Mouse (Mus musculus) megakaryocyte, embryonic 14.5 days (primary cell): ENCODE measurements around the gene Dusp7. TPM values are rescaled to one million over a fixed set of nuclear protein-coding genes. Genes with fewer than 3 reads are reported as not detected.
A peak's percentile ranks its signal among the peaks of the same experiment; 100 is the strongest.

Experiments
- H3K27me3 ChIP-seq: replicated peaks from 2 replicates; pipeline ENCODE3; 2012; ENCODE audit warnings: inconsistent platforms
- H3K36me3 ChIP-seq: replicated peaks from 2 replicates; pipeline ENCODE3; 2012; ENCODE audit warnings: low read length, inconsistent platforms, mixed read lengths
- H3K4me1 ChIP-seq: 2 replicates; pipeline ENCODE4 v1.6.1; 2012; ENCODE audit warnings: inconsistent platforms
- H3K4me3 ChIP-seq: replicated peaks from 2 replicates; pipeline ENCODE3; 2012; ENCODE audit warnings: moderate library complexity, mild to moderate bottlenecking, inconsistent platforms
- H3K9me3 ChIP-seq: 2 replicates; pipeline ENCODE4 v1.6.1; 2012; ENCODE audit warnings: inconsistent platforms
- FLI1 ChIP-seq: IDR thresholded peaks from 2 replicates; pipeline ENCODE4 v1.6.1; 2012; ENCODE audit warnings: low read length, inconsistent platforms, mixed read lengths
- GATA1 ChIP-seq: IDR thresholded peaks from 3 replicates; pipeline ENCODE4 v1.6.1; 2012; ENCODE audit warnings: mixed read lengths, low read length, inconsistent platforms, borderline replicate concordance
- polyA plus RNA-seq: library from polyadenylated mRNA; stranded (reverse); fragments of >175 nt; gene quantifications from 2 replicates; pipeline ENCODE4 v1.2.3, GENCODE M21; 2012; ENCODE audit warnings: low replicate concordance; ENCODE audit not compliant: insufficient read depth

Dusp7 gene
- polyA plus RNA-seq, 1 experiment: 6.2 TPM

DNA sequence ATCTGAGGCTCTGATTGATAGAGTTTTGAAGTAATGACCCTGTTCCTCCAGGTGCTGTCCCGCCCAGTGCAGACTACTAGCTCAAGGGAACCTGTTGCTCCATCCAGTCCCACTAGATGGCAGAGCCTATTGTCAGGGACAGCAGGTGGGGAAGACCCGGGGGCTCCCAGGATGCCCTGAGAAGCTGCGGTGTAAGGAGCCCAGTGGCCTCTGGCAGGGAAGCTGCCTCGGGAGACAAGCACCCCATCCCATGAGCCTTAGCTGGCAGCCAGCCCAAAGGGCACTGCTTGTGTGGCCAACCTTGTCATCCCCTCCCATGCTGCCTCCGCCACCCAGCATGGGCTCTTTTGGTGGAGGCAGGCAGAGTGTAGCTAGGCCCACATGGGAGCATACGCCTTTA, 17.3 kb upstream of the Dusp7 start:
- Histone ChIP-seq H3K27me3 (peaks cover 33% of the 10 kb centered on the region), H3K4me1 (peaks cover 47% of the 10 kb centered on the region), H3K4me3 (no peak overlapping the region), H3K9me3 (no peaks in the 10 kb centered on the region), H3K36me3 (peaks cover 3% of the 10 kb centered on the region)
- TF ChIP-seq FLI1: no peak
- TF ChIP-seq GATA1: no peak

GRCm38 (mm10) chr9:106353779-106354178, 14.7 kb upstream of the Dusp7 start:
- Histone ChIP-seq H3K36me3 (peaks cover 3% of the 10 kb centered on the region), H3K4me1 (peaks cover 54% of the 10 kb centered on the region), H3K4me3 (no peak overlapping the region), H3K9me3 (no peaks in the 10 kb centered on the region), H3K27me3 (peaks cover 43% of the 10 kb centered on the region)
- no peak for TF ChIP-seq FLI1
- no peak for TF ChIP-seq GATA1

DNA sequence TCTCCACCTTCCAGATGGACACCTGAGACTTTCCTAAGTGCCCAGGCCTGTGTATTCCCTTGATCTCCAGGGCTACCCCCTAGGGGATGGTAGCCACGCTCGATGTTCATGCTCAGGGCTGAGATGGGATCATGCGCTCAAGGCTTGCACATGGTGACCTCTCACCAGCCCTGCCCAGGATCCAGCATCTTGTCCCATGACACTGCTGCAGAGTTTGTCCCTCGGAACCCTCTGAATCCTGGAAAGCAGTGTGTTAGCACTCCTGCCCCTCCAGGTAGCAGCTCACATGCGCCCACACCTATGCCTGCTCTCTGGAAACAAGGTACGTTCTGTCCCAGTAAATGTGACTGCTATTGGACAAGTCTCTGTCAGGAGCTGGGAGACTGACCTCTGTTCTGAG, 13.6 kb upstream of the Dusp7 start:
- TF ChIP-seq GATA1: no peak
- TF ChIP-seq FLI1: no peak
- Histone ChIP-seq H3K4me3 (no peak overlapping the region), H3K27me3 (peaks cover 45% of the 10 kb centered on the region), H3K9me3 (no peaks in the 10 kb centered on the region), H3K4me1 (peaks cover 48% of the 10 kb centered on the region), H3K36me3 (peaks cover 3% of the 10 kb centered on the region)

DNA sequence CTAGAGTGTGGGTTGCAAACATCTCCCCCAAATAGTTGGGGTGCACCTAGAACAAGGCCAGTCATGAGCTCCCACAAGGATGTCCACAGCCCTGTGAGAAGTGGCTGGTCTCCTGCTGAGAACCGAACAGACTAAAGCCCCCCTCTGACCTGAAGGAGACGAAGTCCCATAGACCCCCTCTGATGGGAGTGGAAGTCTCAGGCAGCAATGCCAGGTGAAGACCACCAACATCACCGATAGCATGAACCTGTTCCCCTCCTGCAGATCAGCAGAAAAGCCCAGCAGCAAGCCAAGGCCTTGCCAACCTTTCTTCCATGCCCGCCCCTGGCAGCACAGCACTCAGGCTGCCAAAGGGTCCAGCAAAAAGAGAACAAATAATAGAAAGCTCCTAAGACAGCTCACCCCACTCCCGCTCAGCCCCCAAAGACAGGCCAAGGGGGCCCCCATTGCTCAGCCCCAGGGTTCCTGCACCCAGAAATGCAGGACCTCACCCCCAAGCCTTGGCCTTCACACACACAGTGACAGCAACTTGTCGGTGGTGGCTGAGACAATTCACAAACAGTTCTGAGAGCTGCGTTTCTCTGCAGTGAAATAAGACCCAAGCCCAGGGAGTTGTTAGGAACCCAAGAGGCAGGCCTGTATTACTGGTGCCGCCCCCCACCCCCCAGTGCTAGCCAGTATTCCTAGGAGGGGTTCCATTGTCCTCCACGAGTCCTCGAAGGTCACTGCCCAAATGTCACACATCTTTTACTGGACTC, 13.0 kb upstream of the Dusp7 start:
- Histone ChIP-seq H3K9me3 (no peaks in the 10 kb centered on the region), H3K27me3 (peaks cover 48% of the 10 kb centered on the region), H3K4me3 (no peak overlapping the region), H3K4me1 (peaks cover 48% of the 10 kb centered on the region), H3K36me3 (peaks cover 3% of the 10 kb centered on the region)
- TF ChIP-seq GATA1 (no peak), FLI1 (no peak)

DNA sequence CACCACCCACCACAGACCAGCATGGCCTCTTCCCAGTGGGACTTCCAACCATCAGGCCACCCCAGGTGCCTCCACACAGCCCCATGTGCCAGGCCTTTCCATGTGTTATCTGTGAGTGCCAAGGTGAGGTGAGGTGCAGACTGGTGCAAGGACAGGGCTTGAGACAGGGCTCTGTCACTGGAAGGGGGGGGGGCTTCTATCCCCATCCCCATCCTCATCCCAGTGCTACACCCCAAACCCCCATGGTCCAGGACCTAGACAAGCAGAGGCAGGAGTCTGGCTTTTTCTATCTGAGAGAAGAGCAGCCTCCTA, 12.5 kb upstream of the Dusp7 start:
- no peak overlapping the region for H3K4me3 ChIP-seq
- TF ChIP-seq FLI1: no peak
- no peak for TF ChIP-seq GATA1

DNA sequence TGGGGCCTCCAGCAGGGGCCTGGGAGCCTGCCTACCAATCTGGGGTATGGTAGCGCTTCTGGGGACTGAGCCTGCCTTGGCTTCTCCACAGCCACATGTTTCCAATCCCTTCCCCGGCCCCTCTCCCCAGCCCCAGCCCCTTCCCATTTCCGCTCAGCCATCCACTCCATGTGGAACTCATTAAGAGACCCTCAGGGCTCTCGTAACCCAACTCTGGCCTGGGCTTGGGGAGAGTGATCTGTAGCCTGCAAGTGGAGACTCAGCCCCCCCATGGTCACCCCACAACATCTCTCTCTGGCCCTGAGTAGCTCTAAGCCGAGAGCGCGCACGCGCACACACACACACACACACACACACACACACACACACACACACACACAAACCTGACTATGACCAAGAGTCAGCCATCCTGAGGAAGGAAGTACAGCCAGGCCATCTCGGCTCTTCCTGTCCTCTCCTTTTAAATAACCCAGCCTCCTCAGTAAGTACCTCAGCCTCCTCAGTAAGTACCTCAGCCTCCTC, 12.0 kb upstream of the Dusp7 start:
- H3K36me3 ChIP-seq: peaks cover 2% of the 10 kb centered on the region
- no peak for TF ChIP-seq FLI1
- TF ChIP-seq GATA1: no peak
- no peak overlapping the region for H3K4me3 ChIP-seq
- H3K9me3 ChIP-seq: no peaks in the 10 kb centered on the region
- H3K27me3 ChIP-seq: peaks cover 55% of the 10 kb centered on the region
- H3K4me1 ChIP-seq: peaks cover 49% of the 10 kb centered on the region

More for the DNA sequence above, 12.5 kb upstream of the Dusp7 start:
- H3K36me3 ChIP-seq: peaks cover 3% of the 10 kb centered on the region
- H3K4me1 ChIP-seq: peaks cover 48% of the 10 kb centered on the region
- no peaks in the 10 kb centered on the region for H3K9me3 ChIP-seq
- H3K27me3 ChIP-seq: peaks cover 52% of the 10 kb centered on the region

- H3K4me3 ChIP-seq: no peak overlapping the region
- H3K27me3 ChIP-seq: peaks cover 61% of the 10 kb centered on the region
- no peak for TF ChIP-seq GATA1
- no peak for TF ChIP-seq FLI1
- no peaks in the 10 kb centered on the region for H3K9me3 ChIP-seq
- peaks cover 51% of the 10 kb centered on the region for H3K4me1 ChIP-seq
- no peaks in the 10 kb centered on the region for H3K36me3 ChIP-seq
These were observed 11.3 kb upstream of the Dusp7 start for GRCm38 (mm10) chr9:106357167-106357566.

DNA sequence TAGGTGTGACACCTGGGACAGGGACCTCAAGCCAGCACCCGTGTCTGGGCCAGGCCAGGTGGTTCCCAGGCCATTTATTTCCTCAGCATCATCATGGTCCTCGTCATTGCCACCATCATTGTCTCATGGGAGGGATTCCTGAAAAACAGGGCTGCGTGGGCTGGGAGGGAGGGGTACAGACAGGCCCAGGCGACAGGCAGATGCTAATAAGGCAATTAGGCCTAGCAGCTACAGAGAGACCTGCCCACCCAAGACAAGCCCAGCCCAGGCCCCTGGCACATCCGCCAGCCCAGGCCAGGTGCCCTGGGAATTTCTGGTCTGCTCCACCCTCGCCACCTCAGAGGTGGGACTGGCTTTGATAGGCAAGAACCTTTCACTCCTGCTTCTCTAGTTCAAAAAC, 9.1 kb upstream of the Dusp7 start:
- TF ChIP-seq GATA1: no peak
- TF ChIP-seq FLI1: no peak
- no peaks in the 10 kb centered on the region for H3K36me3 ChIP-seq
- no peaks in the 10 kb centered on the region for H3K9me3 ChIP-seq
- H3K27me3 ChIP-seq: peaks cover 61% of the 10 kb centered on the region
- no peak overlapping the region for H3K4me3 ChIP-seq
- peaks cover 38% of the 10 kb centered on the region for H3K4me1 ChIP-seq

- H3K4me3 ChIP-seq: no peak overlapping the region
- H3K36me3 ChIP-seq: no peaks in the 10 kb centered on the region
- peaks cover 63% of the 10 kb centered on the region for H3K27me3 ChIP-seq
- H3K4me1 ChIP-seq: peaks cover 39% of the 10 kb centered on the region
- TF ChIP-seq GATA1 (no peak), FLI1 (no peak)
- H3K9me3 ChIP-seq: no peaks in the 10 kb centered on the region
These were observed 7.3 kb upstream of the Dusp7 start for GRCm38 (mm10) chr9:106361140-106361539.

- Histone ChIP-seq H3K4me1 (peaks cover 66% of the 10 kb centered on the region), H3K27me3 (peaks cover 54% of the 10 kb centered on the region), H3K36me3 (no peaks in the 10 kb centered on the region), H3K4me3 (no peak overlapping the region), H3K9me3 (no peaks in the 10 kb centered on the region)
- TF ChIP-seq GATA1 (no peak), FLI1 (no peak)
These were observed 3.1 kb upstream of the Dusp7 start for GRCm38 (mm10) chr9:106365333-106365732.

DNA sequence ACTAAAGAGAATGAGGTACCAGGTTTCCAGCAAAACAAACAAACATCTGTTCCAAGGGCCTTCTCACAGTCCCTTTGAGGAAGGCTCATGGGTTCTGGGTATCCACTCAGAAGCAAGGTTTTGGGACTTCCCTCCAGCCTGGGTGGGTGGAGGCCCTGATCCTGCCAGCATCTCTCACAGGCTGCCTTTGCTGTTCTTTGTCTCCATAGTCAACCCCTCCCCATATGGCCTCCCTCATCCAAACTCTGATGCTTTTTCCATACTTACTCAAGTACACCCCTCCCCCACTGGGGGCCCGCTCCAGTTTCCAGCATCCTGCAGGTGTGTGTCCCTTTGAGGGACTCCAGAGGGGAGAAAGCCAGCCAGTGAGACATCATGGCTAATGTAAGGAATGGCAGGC, 2.2 kb upstream of the Dusp7 start:
- Histone ChIP-seq H3K27me3 (peaks cover 51% of the 10 kb centered on the region), H3K4me3 (peak overlapping the region; percentile 92), H3K9me3 (no peaks in the 10 kb centered on the region), H3K36me3 (peaks cover 5% of the 10 kb centered on the region), H3K4me1 (peaks cover 72% of the 10 kb centered on the region)
- TF ChIP-seq FLI1 (no peak), GATA1 (no peak)
